ENCODE assay signal across 16 mouse cellular contexts in the genomic region with DNA sequence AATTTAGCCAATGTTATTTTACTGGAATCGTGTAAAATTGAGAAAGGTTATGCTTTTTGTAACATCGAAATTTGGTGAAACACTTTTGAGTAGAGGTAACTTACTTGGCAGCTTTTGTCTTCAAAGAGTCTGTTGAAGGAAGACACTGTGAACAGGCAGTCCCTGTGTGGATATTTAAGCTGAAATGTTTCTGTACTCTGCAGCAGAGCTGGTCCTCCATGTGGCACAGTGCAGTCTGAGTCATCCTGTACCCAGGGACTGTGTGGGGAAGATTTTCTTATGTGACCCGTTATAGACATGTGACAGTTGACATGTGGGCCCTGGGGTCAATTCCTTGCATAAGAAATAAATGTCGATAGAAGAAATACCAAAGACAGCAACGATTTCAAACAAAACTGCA.
"Had no signal": no experiment of that assay in that cellular context is flagged by ENCODE, and none has a peak within 500 bp of the region (broad histone marks: within the 10 kb centered on the region; RNA-seq: fewer than 3 reads in every experiment).

No protein-coding gene starts in this region.

- H3K36me3 ChIP-seq: neural tube, embryonic 13.5 days; neural tube, embryonic 15.5 days; stomach, embryonic 15.5 days had no signal

- H3K4me1 ChIP-seq: neural tube, embryonic 13.5 days; neural tube, embryonic 15.5 days; stomach, embryonic 15.5 days had no signal

- H3K27ac ChIP-seq: neural tube, embryonic 13.5 days; neural tube, embryonic 15.5 days; stomach, embryonic 15.5 days; stomach, postnatal 0 days had no signal

- H3K27me3 ChIP-seq: neural tube, embryonic 13.5 days; neural tube, embryonic 15.5 days; stomach, embryonic 15.5 days had no signal

- H3K9me3 ChIP-seq: neural tube, embryonic 13.5 days; neural tube, embryonic 15.5 days; stomach, embryonic 15.5 days had no signal

- H3K4me2 ChIP-seq: neural tube, embryonic 13.5 days; neural tube, embryonic 15.5 days; stomach, embryonic 15.5 days had no signal

- H3K4me3 ChIP-seq: neural tube, embryonic 13.5 days; neural tube, embryonic 15.5 days; stomach, embryonic 15.5 days had no signal

- DNase-seq: retina, postnatal 1 day; right cerebral cortex, adult 18-20 months; right cerebral cortex, postnatal 14 days; right cerebral cortex, postnatal 25 days; right cerebral cortex, postnatal 4 days; spleen, adult 18-20 months; thymus, adult 18-20 months; thymus, adult 2 months; thymus, postnatal 14 days; thymus, postnatal 25 days; thymus, postnatal 36 days; thymus, postnatal 4 days had no signal

- H3K9ac ChIP-seq: neural tube, embryonic 13.5 days; neural tube, embryonic 15.5 days; stomach, embryonic 15.5 days had no signal
